ENCODE assay signal across 16 mouse cellular contexts in genomic region chr8:125649447-125649846, GRCm38 (mm10). TPM values are rescaled to one million over a fixed set of nuclear protein-coding genes. Genes with fewer than 3 reads are reported as not detected.
A peak's percentile ranks its signal among the peaks of the same experiment; 100 is the strongest.
DNase-seq lines count a peak whose midpoint lies in the region; ATAC-seq lines count a peak whose summit lies in the region.
"Had no signal": no experiment of that assay in that cellular context is flagged by ENCODE, and none has a peak within 500 bp of the region (broad histone marks: within the 10 kb centered on the region; RNA-seq: fewer than 3 reads in every experiment).

No protein-coding gene starts in this region.

- peak; percentile 34 for DNase-seq in A20 (ENCODE audit: low read depth, low spot score)
- peak; percentile 18 for DNase-seq in CD4-positive helper T cell, adult 2 months (ENCODE audit: low read depth, low spot score)
- DNase-seq in embryo, embryonic 10 days (ENCODE audit: low spot score): no peak
- DNase-seq in cerebellum, adult 9-11 months: no peak
- DNase-seq in cerebellum, postnatal 10 days: no peak
- DNase-seq: adrenal gland, postnatal 10 days; cerebellum, adult 9-10 months; heart, adult 18-20 months; heart, postnatal 36 days; kidney, adult 8-10 months; kidney, postnatal 10 days; lung, adult 18-20 months; lung, postnatal 10 days had no signal

- peak; percentile 71 to 72 for ATAC-seq in hematopoietic stem cell, adult 5-6 weeks (replicated peaks in 1 of 2; ENCODE audit: insufficient read depth in 1 of 2, low FRiP score in 2 of 2, low TSS enrichment in 1 of 2, low read depth in 1 of 2, poor library complexity in 2 of 2, severe bottlenecking in 2 of 2)
- ATAC-seq in monocyte, adult 5-6 weeks (replicated peaks; ENCODE audit: insufficient number of reproducible peaks, low FRiP score, low TSS enrichment, poor library complexity, severe bottlenecking): peak; percentile 72
- ATAC-seq: midbrain, embryonic 15.5 days had no signal

RNA-seq across cellular contexts. Expression of gene Map10, which starts 20.2 kb away (rescaled TPM):
- total RNA-seq in hematopoietic stem cell, adult 5-6 weeks (2017): 1.0 and 1.8 TPM in 2 replicates
- total RNA-seq in monocyte, adult 5-6 weeks (2017): 1.5 to 3.0 TPM (median 2.5 TPM) in 3 replicates

Comparison
In these comparisons a context has a peak if more than half of its experiments do, and no peak if none do; other contexts are left out.
1. DNase-seq: peak in A20 (single experiment) and CD4-positive helper T cell, adult 2 months (single experiment); none in embryo, embryonic 10 days (single experiment), cerebellum, adult 9-11 months (single experiment) and cerebellum, postnatal 10 days (0 of 2).